Mouse (Mus musculus): ENCODE measurements around the gene Igsf21.

Gene Igsf21

GRCm38 (mm10) chr4:140192276-140193002 is 54.1 kb downstream of the Igsf21 start:
- peak; percentile 92 to 93 for DNase-seq

GRCm38 (mm10) chr4:140189601-140190000 is 57.0 kb downstream of the Igsf21 start:
- peak; percentile 46 to 68 for DNase-seq

- no peak for DNase-seq
Observed at GRCm38 (mm10) chr4:140188626-140189025, 58.0 kb downstream of the Igsf21 start.

- peak; percentile 68 for DNase-seq
Observed at GRCm38 (mm10) chr4:140187404-140188145, 59.0 kb downstream of the Igsf21 start.

- DNase-seq, result peak; percentile 69
Observed at GRCm38 (mm10) chr4:140179576-140179975, 67.0 kb downstream of the Igsf21 start.

GRCm38 (mm10) chr4:140177055-140177454 is 69.5 kb downstream of the Igsf21 start:
- peak in 1 of 2 experiments; percentile 52 for DNase-seq

GRCm38 (mm10) chr4:140173746-140174399 is 72.7 kb downstream of the Igsf21 start:
- DNase-seq, result no peak

GRCm38 (mm10) chr4:140173084-140173483 is 73.5 kb downstream of the Igsf21 start:
- DNase-seq, result no peak

- DNase-seq, result no peak
Observed at GRCm38 (mm10) chr4:140171917-140172316, 74.7 kb downstream of the Igsf21 start.

GRCm38 (mm10) chr4:140171189-140171588 is 75.4 kb downstream of the Igsf21 start:
- DNase-seq, result no peak

- peak; percentile 80 to 86 for DNase-seq
Observed at GRCm38 (mm10) chr4:140165851-140166250, 80.7 kb downstream of the Igsf21 start.

- peak; percentile 58 to 62 for DNase-seq
Observed at GRCm38 (mm10) chr4:140164662-140165061, 81.9 kb downstream of the Igsf21 start.

GRCm38 (mm10) chr4:140159617-140160016 is 87.0 kb downstream of the Igsf21 start:
- DNase-seq, result peak in 1 of 2 experiments; percentile 67

GRCm38 (mm10) chr4:140154899-140155463 is 91.6 kb downstream of the Igsf21 start:
- peak; percentile 44 for DNase-seq

GRCm38 (mm10) chr4:140154484-140154883 is 92.1 kb downstream of the Igsf21 start:
- DNase-seq, result peak in 1 of 2 experiments; percentile 41

- DNase-seq, result peak; percentile 71 to 77
Observed at GRCm38 (mm10) chr4:140153711-140154114, 92.9 kb downstream of the Igsf21 start.

- peak; percentile 83 to 87 for DNase-seq
Observed at GRCm38 (mm10) chr4:140153101-140153500, 93.5 kb downstream of the Igsf21 start.

GRCm38 (mm10) chr4:140149706-140150105 is 96.9 kb downstream of the Igsf21 start:
- DNase-seq, result no peak

- peak; percentile 78 to 83 for DNase-seq
Observed at GRCm38 (mm10) chr4:140147857-140148695, 98.5 kb downstream of the Igsf21 start.

GRCm38 (mm10) chr4:140147079-140147840 is 99.3 kb downstream of the Igsf21 start:
- peak; percentile 81 to 82 for DNase-seq

GRCm38 (mm10) chr4:140143884-140144525 is 102.6 kb downstream of the Igsf21 start:
- DNase-seq, result peak in 1 of 2 experiments; percentile 61

Measured in cerebellum, postnatal 14 days (tissue).